Mouse (Mus musculus) hindbrain, postnatal 0 days (tissue): ENCODE measurements at regions not wholly inside any gene's neighbourhood (a gene's known extent, or its start where the extent isn't known, plus 50 kb on each side); places are given as distances from the start of the nearest gene placed in this dataset.

Experiments
- ATAC-seq: fragments of 200-750 bp; cut with Nextera tagmentation; 2 replicates; pipeline ENCODE4 v1.8.0; 2017; ENCODE audit warnings: mild to moderate bottlenecking, moderate TSS enrichment, moderate library complexity
- DNase-seq: peaks from one replicate; pipeline ENCODE4 v3.0.0-alpha.2; 2015; ENCODE audit warnings: low spot score
- H3K27ac ChIP-seq: fragments of 300-500 bp; sonication (generic); 2 replicates; pipeline ENCODE4 v1.5.1; 2014; ENCODE audit warnings: mild to moderate bottlenecking
- H3K27me3 ChIP-seq: fragments of 300-500 bp; sonication (generic); 2 replicates; pipeline ENCODE4 v1.6.1; 2014; ENCODE audit warnings: low read length, mixed read lengths; ENCODE audit not compliant: insufficient read depth
- H3K36me3 ChIP-seq: fragments of 300-500 bp; sonication (generic); 2 replicates; pipeline ENCODE4 v1.6.1; 2014; ENCODE audit warnings: low read length, mixed read lengths; ENCODE audit not compliant: insufficient read depth
- H3K4me1 ChIP-seq: fragments of 300-500 bp; sonication (generic); 2 replicates; pipeline ENCODE4 v1.6.1; 2014; ENCODE audit warnings: antibody characterized with exemption, low read length, mixed read lengths; ENCODE audit not compliant: insufficient read depth
- H3K4me2 ChIP-seq: fragments of 300-500 bp; sonication (generic); 2 replicates; pipeline ENCODE4 v1.6.1; 2014; ENCODE audit warnings: low read depth, mild to moderate bottlenecking, low read length, moderate library complexity, mixed read lengths
- H3K4me3 ChIP-seq: fragments of 300-500 bp; sonication (generic); 2 replicates; pipeline ENCODE4 v1.5.1; 2014; ENCODE audit warnings: low read length
- H3K9ac ChIP-seq: fragments of 300-500 bp; sonication (generic); replicated peaks from 2 replicates; pipeline ENCODE4 v1.6.1; 2014; ENCODE audit warnings: mild to moderate bottlenecking, low read length, moderate library complexity, mixed read lengths
- H3K9me3 ChIP-seq: fragments of 300-500 bp; sonication (generic); 2 replicates; pipeline ENCODE4 v1.6.1; 2016; ENCODE audit warnings: low read length, mixed read lengths
- CTCF ChIP-seq: IDR thresholded peaks from 2 replicates; pipeline ENCODE4 v1.5.1; 2016; ENCODE audit warnings: antibody characterized with exemption, control low read depth, low read depth
- WGBS: fragments of 180-500 bp; shearing (Covaris S2); extraction: QIAGEN DNeasy Blood & Tissue Kit; methylation state at CpG from one replicate; pipeline ENCODE4 v1.1.7; 2014; 5-methylcytosine and 5-hydroxymethylcytosine counted together

- H3K27me3 ChIP-seq, result no peaks in the 10 kb centered on the region
- no peak for TF ChIP-seq CTCF
- no peaks in the 10 kb centered on the region for H3K36me3 ChIP-seq
- H3K4me1 ChIP-seq, result peaks cover 6% of the 10 kb centered on the region; the same call in 1 of the 2 replicates
- peak overlapping the region; percentile 75 for H3K4me3 ChIP-seq
- DNase-seq (peak; percentile 74), ATAC-seq (peak; percentile 81)
- H3K4me2 ChIP-seq, result peak overlapping the region; percentile 94
- WGBS, result 2% methylated on average over 84 of the region's 108 CpGs
- H3K9ac ChIP-seq, result peak overlapping the region; percentile 88
- no peaks in the 10 kb centered on the region for H3K9me3 ChIP-seq
- H3K27ac ChIP-seq, result peak overlapping the region; percentile 75
Measured at GRCm38 (mm10) chr1:34750061-34751054, 92.5 kb downstream of the Fam168b start.

DNA sequence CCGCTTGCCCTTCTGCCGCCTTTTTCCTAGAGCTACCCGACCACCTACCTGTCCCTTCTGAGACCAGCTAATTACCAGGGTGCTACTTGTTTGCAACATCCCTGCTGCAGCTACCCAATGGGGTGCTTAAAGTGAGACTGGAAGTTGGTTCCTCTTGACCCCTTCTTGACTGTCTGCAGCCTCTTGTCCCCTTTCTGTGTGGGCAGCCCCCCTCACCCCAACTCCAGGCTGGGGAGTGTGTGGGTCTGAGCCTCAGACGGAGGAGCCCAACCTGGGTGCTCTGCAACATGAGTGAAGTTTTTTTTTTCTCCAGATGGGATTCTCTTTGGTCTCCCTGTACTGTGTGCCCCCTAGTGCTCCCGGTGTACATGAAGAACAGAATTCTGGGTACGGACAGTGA is 91.7 kb downstream of the Fam168b start:
- peak overlapping the region; percentile 88 for H3K9ac ChIP-seq
- H3K27me3 ChIP-seq, result no peaks in the 10 kb centered on the region
- DNase-seq (no peak), ATAC-seq (0 out of 2 replicates have a peak, but pooled peaks have one; percentile 18)
- H3K4me1 ChIP-seq, result peaks cover 6% of the 10 kb centered on the region; the same call in 1 of the 2 replicates
- no peaks in the 10 kb centered on the region for H3K9me3 ChIP-seq
- H3K4me3 ChIP-seq, result peak overlapping the region; percentile 75
- WGBS, result 14% methylated on average over 5 of the region's 6 CpGs
- no peaks in the 10 kb centered on the region for H3K36me3 ChIP-seq
- no peak for TF ChIP-seq CTCF
- H3K4me2 ChIP-seq, result peak overlapping the region; percentile 94
- H3K27ac ChIP-seq, result 0 out of 2 replicates have a peak overlapping the region, but pooled peaks have one; percentile 75

- WGBS, result 62% methylated on average over 5 of the region's 5 CpGs
- H3K36me3 ChIP-seq, result no peaks in the 10 kb centered on the region
- H3K27ac ChIP-seq, result no peak overlapping the region
- no peak overlapping the region for H3K4me3 ChIP-seq
- TF ChIP-seq CTCF, result no peak
- no peak overlapping the region for H3K4me2 ChIP-seq
- peaks cover 6% of the 10 kb centered on the region; the same call in 1 of the 2 replicates for H3K4me1 ChIP-seq
- DNase-seq (no peak), ATAC-seq (no peak)
- H3K9ac ChIP-seq, result no peak overlapping the region
- no peaks in the 10 kb centered on the region for H3K9me3 ChIP-seq
- no peaks in the 10 kb centered on the region for H3K27me3 ChIP-seq
Measured at GRCm38 (mm10) chr1:34753581-34753980, 89.3 kb downstream of the Fam168b start.

DNA sequence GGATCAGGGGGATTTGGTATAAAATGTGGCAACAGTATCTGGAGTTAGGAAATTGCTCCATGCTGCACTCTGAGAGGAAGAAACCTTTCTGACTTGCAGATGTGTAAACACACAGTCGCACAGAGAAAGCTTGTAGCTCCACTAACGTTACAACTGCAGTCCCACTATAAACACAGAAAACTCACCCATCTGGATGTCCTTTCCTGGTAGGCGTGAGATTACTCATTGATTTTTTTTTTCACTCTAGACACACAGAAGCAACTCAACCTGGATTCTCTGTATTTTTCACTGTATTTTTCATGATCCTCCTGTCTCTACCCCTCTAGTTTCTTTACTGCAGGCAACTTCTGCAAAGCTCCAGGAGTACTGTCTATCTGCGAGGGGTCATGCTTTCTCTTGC is 82.3 kb downstream of the Fam168b start:
- no peaks in the 10 kb centered on the region for H3K4me1 ChIP-seq
- TF ChIP-seq CTCF, result no peak
- no peak overlapping the region for H3K4me3 ChIP-seq
- no peaks in the 10 kb centered on the region for H3K9me3 ChIP-seq
- H3K9ac ChIP-seq, result no peak overlapping the region
- H3K27ac ChIP-seq, result no peak overlapping the region
- ATAC-seq (no peak), DNase-seq (no peak)
- H3K27me3 ChIP-seq, result no peaks in the 10 kb centered on the region
- no peaks in the 10 kb centered on the region for H3K36me3 ChIP-seq
- no peak overlapping the region for H3K4me2 ChIP-seq
- 78% methylated on average over 4 of the region's 4 CpGs for WGBS

- Histone ChIP-seq H3K9me3 (no peaks in the 10 kb centered on the region), H3K4me1 (no peaks in the 10 kb centered on the region), H3K36me3 (no peaks in the 10 kb centered on the region), H3K27ac (no peak overlapping the region), H3K4me3 (no peak overlapping the region), H3K9ac (no peak overlapping the region), H3K27me3 (no peaks in the 10 kb centered on the region), H3K4me2 (no peak overlapping the region)
- ATAC-seq, result no peak
- no peak for TF ChIP-seq CTCF
- no peak for DNase-seq
Measured at GRCm38 (mm10) chr1:34761436-34761835, 81.4 kb downstream of the Fam168b start.

GRCm38 (mm10) chr1:34761870-34762269 is 81.0 kb downstream of the Fam168b start:
- no peaks in the 10 kb centered on the region for H3K9me3 ChIP-seq
- H3K9ac ChIP-seq, result no peak overlapping the region
- no peak overlapping the region for H3K27ac ChIP-seq
- H3K36me3 ChIP-seq, result no peaks in the 10 kb centered on the region
- no peaks in the 10 kb centered on the region for H3K4me1 ChIP-seq
- 94% methylated on average over 5 of the region's 5 CpGs for WGBS
- no peak overlapping the region for H3K4me2 ChIP-seq
- no peak for ATAC-seq
- no peak for TF ChIP-seq CTCF
- DNase-seq, result no peak
- no peaks in the 10 kb centered on the region for H3K27me3 ChIP-seq
- no peak overlapping the region for H3K4me3 ChIP-seq
